Comparison of ENCODE assay signal across 9 mouse cellular contexts in genomic region chr4:58034663-58035062, GRCm38 (mm10). TPM values are rescaled to one million over a fixed set of nuclear protein-coding genes. Genes with fewer than 3 reads are reported as not detected.
DNase-seq lines count a peak whose midpoint lies in the region; ATAC-seq and TF ChIP-seq lines count a peak whose summit lies in the region.
"Had no signal": no experiment of that assay in that cellular context is flagged by ENCODE, and none has a peak within 500 bp of the region (broad histone marks: within the 10 kb centered on the region; RNA-seq: fewer than 3 reads in every experiment).

No protein-coding gene starts in this region.

- DNase-seq in liver, adult 2 months (ENCODE audit: extremely low read depth, low read depth, low spot score), result no peak
- no peak for DNase-seq in liver
- DNase-seq in intestine, embryonic 14.5 days (ENCODE audit: low spot score), result peak; percentile 53
- no peak for DNase-seq in frontal cortex, postnatal 25 days (ENCODE audit: low spot score in 2 of 2)
- no peak for DNase-seq in urinary bladder, postnatal 36 days (ENCODE audit: low spot score in 2 of 2)

- no peak overlapping the region for H3K9ac ChIP-seq in liver, adult 2 months (ENCODE audit: low read depth, low read length)
- H3K9ac ChIP-seq in embryonic facial prominence, embryonic 15.5 days, result no peak overlapping the region
- H3K9ac ChIP-seq in intestine, embryonic 14.5 days (ENCODE audit: low read length), result 0 out of 2 replicates have a peak overlapping the region, but pooled peaks have one; percentile 8
- H3K9ac ChIP-seq in midbrain, embryonic 15.5 days, result no peak overlapping the region

- no peak for TF ChIP-seq POLR2A in liver, adult 2 months (IDR thresholded peaks at IDR 0.05; ENCODE audit: extremely low read depth, insufficient read depth, low read length)

- no peaks in the 10 kb centered on the region for H3K79me2 ChIP-seq in liver, adult 2 months (ENCODE audit: control insufficient read depth, insufficient read depth, low read length)

- H3K4me1 ChIP-seq in liver, adult 2 months (ENCODE audit: control insufficient read depth, insufficient read depth, low read length), result no peaks in the 10 kb centered on the region
- peaks cover 9% of the 10 kb centered on the region; the same call in 1 of the 2 replicates for H3K4me1 ChIP-seq in embryonic facial prominence, embryonic 15.5 days
- no peaks in the 10 kb centered on the region for H3K4me1 ChIP-seq in intestine, embryonic 14.5 days (replicated peaks; ENCODE audit: control insufficient read depth, insufficient read depth, low read length)
- H3K4me1 ChIP-seq in midbrain, embryonic 15.5 days, result no peaks in the 10 kb centered on the region

- H3K4me3 ChIP-seq in liver, adult 2 months (ENCODE audit: insufficient read depth, low read depth, low read length), result peak overlapping the region; percentile 12; the same call in 1 of the 2 replicates
- peak overlapping the region; percentile 16; the same call in 1 of the 2 replicates for H3K4me3 ChIP-seq in embryonic facial prominence, embryonic 15.5 days (replicated peaks)
- H3K4me3 ChIP-seq in intestine, embryonic 14.5 days (ENCODE audit: low read depth, low read length), result 0 out of 2 replicates have a peak overlapping the region, but pooled peaks have one; percentile 0
- no peak overlapping the region for H3K4me3 ChIP-seq in midbrain, embryonic 15.5 days

- no peaks in the 10 kb centered on the region for H3K9me3 ChIP-seq in embryonic facial prominence, embryonic 15.5 days (replicated peaks)
- H3K9me3 ChIP-seq in intestine, embryonic 14.5 days (ENCODE audit: control insufficient read depth, low read length), result no peaks in the 10 kb centered on the region
- H3K9me3 ChIP-seq in midbrain, embryonic 15.5 days, result no peaks in the 10 kb centered on the region

- H3K36me3 ChIP-seq in liver, adult 2 months (ENCODE audit: control insufficient read depth, insufficient read depth, low read length), result no peaks in the 10 kb centered on the region
- H3K36me3 ChIP-seq in embryonic facial prominence, embryonic 15.5 days, result no peaks in the 10 kb centered on the region
- no peaks in the 10 kb centered on the region for H3K36me3 ChIP-seq in intestine, embryonic 14.5 days (ENCODE audit: control insufficient read depth, insufficient read depth, low read length)
- H3K36me3 ChIP-seq in midbrain, embryonic 15.5 days (replicated peaks), result no peaks in the 10 kb centered on the region

- 32% methylated on average over 13 of the region's 13 CpGs for WGBS in liver, adult 2 months
- WGBS in embryonic facial prominence, embryonic 15.5 days, result 40% methylated on average over 13 of the region's 13 CpGs
- WGBS in intestine, embryonic 14.5 days, result 47% methylated on average over 13 of the region's 13 CpGs
- 49% methylated on average over 13 of the region's 13 CpGs for WGBS in midbrain, embryonic 15.5 days

- no peak overlapping the region for H3K27ac ChIP-seq in liver, adult 2 months (replicated peaks; ENCODE audit: insufficient read depth, low read depth, low read length)
- no peak overlapping the region for H3K27ac ChIP-seq in embryonic facial prominence, embryonic 15.5 days (replicated peaks)
- no peak overlapping the region for H3K27ac ChIP-seq in intestine, embryonic 14.5 days (ENCODE audit: low read depth)
- no peak overlapping the region for H3K27ac ChIP-seq in midbrain, embryonic 15.5 days

- TF ChIP-seq CTCF in liver, adult 2 months (IDR thresholded peaks at IDR 0.05; ENCODE audit: low read depth, low read length), result no peak

- H3K4me2 ChIP-seq in embryonic facial prominence, embryonic 15.5 days (replicated peaks), result peak overlapping the region; percentile 37
- peak overlapping the region; percentile 43 for H3K4me2 ChIP-seq in intestine, embryonic 14.5 days (ENCODE audit: low read length)
- peak overlapping the region; percentile 14; the same call in 1 of the 2 replicates for H3K4me2 ChIP-seq in midbrain, embryonic 15.5 days

- ATAC-seq in embryonic facial prominence, embryonic 15.5 days (ENCODE audit: insufficient number of reproducible peaks, low FRiP score, low TSS enrichment, low read depth), result no peak
- no peak for ATAC-seq in intestine, embryonic 14.5 days (replicated peaks; ENCODE audit: low FRiP score, low TSS enrichment, low read depth)
- ATAC-seq in midbrain, embryonic 15.5 days (replicated peaks), result no peak
- no peak for ATAC-seq in monocyte, adult 5-6 weeks (replicated peaks; ENCODE audit: insufficient number of reproducible peaks, low FRiP score, low TSS enrichment, poor library complexity, severe bottlenecking)

- H3K27me3 ChIP-seq in liver, adult 2 months (ENCODE audit: control insufficient read depth, insufficient read depth, low read length), result no peaks in the 10 kb centered on the region
- H3K27me3 ChIP-seq in embryonic facial prominence, embryonic 15.5 days, result no peaks in the 10 kb centered on the region
- H3K27me3 ChIP-seq in intestine, embryonic 14.5 days (replicated peaks; ENCODE audit: control insufficient read depth, insufficient read depth, low read length), result no peaks in the 10 kb centered on the region
- no peaks in the 10 kb centered on the region for H3K27me3 ChIP-seq in midbrain, embryonic 15.5 days (replicated peaks)

RNA-seq across cellular contexts. Expression of gene Txndc8, which starts 25.7 kb away (rescaled TPM):
- not detected in 2 replicates for total RNA-seq in liver, adult 2 months (2014; rRNA removed)
- polyA plus RNA-seq in liver, adult 2 months (2012; rRNA removed), result not detected in 2 replicates
- not detected in 2 replicates for polyA plus RNA-seq in embryonic facial prominence, embryonic 15.5 days (2015; fragmentation: Nextera tagmentation; extraction: Ambion mirVana)
- not detected in 2 replicates for polyA plus RNA-seq in intestine, embryonic 14.5 days (2014; fragmentation: Nextera tagmentation; extraction: Ambion mirVana)
- polyA plus RNA-seq in midbrain, embryonic 15.5 days (2015; fragmentation: Nextera tagmentation; extraction: Ambion mirVana), result not detected in 2 replicates
- not detected in 3 replicates for total RNA-seq in monocyte, adult 5-6 weeks (2017)
- total RNA-seq: left cerebral cortex, postnatal 14 days had no signal
